Mouse (Mus musculus): ENCODE measurements around the gene Gm45837.

- TF ChIP-seq POLR2A (IDR thresholded peaks at IDR 0.05; ENCODE audit: control insufficient read depth, low read depth, low read length) = no peak
- TF ChIP-seq CTCF (IDR thresholded peaks at IDR 0.05; ENCODE audit: control insufficient read depth, insufficient read depth, insufficient replicate concordance, low read depth, low read length) = no peak
Observed at GRCm38 (mm10) chr7:101385331-101385733, 25.4 kb upstream of the Gm45837 start.

All from testis, adult 2 months (tissue).